Mouse (Mus musculus) stomach, embryonic 15.5 days (tissue): ENCODE measurements around the gene Lmnb2. TPM values are rescaled to one million over a fixed set of nuclear protein-coding genes. Genes with fewer than 3 reads are reported as not detected.
A peak's percentile ranks its signal among the peaks of the same experiment; 100 is the strongest.

Experiments
- ATAC-seq: fragments of 200-750 bp; cut with Nextera tagmentation; 2 replicates; pipeline ENCODE4 v1.8.0; 2017; ENCODE audit warnings: low read depth, moderate number of reproducible peaks, moderate TSS enrichment; ENCODE audit not compliant: insufficient read depth, low FRiP score
- H3K27ac ChIP-seq: fragments of 300-500 bp; sonication (generic); 2 replicates; pipeline ENCODE4 v1.5.1; 2015; ENCODE audit warnings: mild to moderate bottlenecking, inconsistent platforms
- H3K27me3 ChIP-seq: fragments of 300-500 bp; sonication (generic); replicated peaks from 2 replicates; pipeline ENCODE4 v1.6.1; 2015; ENCODE audit warnings: inconsistent platforms
- H3K36me3 ChIP-seq: fragments of 300-500 bp; sonication (generic); 2 replicates; pipeline ENCODE4 v1.6.1; 2015; ENCODE audit warnings: inconsistent platforms
- H3K4me1 ChIP-seq: fragments of 300-500 bp; sonication (generic); 2 replicates; pipeline ENCODE4 v1.6.1; 2015; ENCODE audit warnings: inconsistent platforms
- H3K4me2 ChIP-seq: fragments of 300-500 bp; sonication (generic); 2 replicates; pipeline ENCODE4 v1.6.1; 2015; ENCODE audit warnings: mild to moderate bottlenecking, inconsistent platforms
- H3K4me3 ChIP-seq: fragments of 300-500 bp; sonication (generic); replicated peaks from 2 replicates; pipeline ENCODE4 v1.5.1; 2015; ENCODE audit warnings: inconsistent platforms
- H3K9ac ChIP-seq: fragments of 300-500 bp; sonication (generic); 2 replicates; pipeline ENCODE4 v1.6.1; 2015; ENCODE audit warnings: inconsistent platforms
- H3K9me3 ChIP-seq: fragments of 300-500 bp; sonication (generic); 2 replicates; pipeline ENCODE4 v1.6.1; 2016; ENCODE audit warnings: inconsistent platforms
- WGBS: fragments of 180-500 bp; shearing (Covaris S2); methylation state at CpG from one replicate; pipeline ENCODE4 v1.1.7; 2015; 5-methylcytosine and 5-hydroxymethylcytosine counted together
- polyA plus RNA-seq: library from polyadenylated mRNA; unstranded; fragments of >200 nt; fragmentation: Nextera tagmentation; extraction: Ambion mirVana; gene quantifications from 2 replicates; pipeline ENCODE4 v1.2.1, GENCODE M21; 2015

Lmnb2 gene
- polyA plus RNA-seq, 1 experiment from 2014 or later, result 38.1 TPM

DNA sequence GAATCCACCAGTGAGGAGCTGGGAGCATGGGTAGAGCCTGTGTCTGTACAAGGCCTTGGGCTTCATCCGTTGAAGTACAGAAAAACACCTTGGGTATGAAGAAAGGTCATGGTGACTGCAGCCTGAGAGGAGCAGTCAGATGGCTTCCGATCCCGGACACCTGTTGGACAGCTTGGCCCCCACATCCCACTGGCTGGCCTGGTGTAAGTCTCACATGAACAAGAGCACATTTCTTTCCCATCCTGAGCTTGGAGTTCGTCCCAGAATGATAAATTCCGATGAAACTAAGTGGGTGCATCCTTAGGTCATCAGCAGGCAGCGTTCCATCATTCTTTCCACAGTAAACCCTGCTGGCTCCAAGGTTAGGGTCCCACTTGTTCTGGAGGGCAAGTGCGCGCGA lies 25.7 kb upstream of the Lmnb2 start:
- H3K9me3 ChIP-seq, result no peaks in the 10 kb centered on the region
- H3K36me3 ChIP-seq, result no peaks in the 10 kb centered on the region
- no peak overlapping the region for H3K9ac ChIP-seq
- H3K4me2 ChIP-seq, result no peak overlapping the region
- no peak overlapping the region for H3K27ac ChIP-seq
- H3K4me1 ChIP-seq, result peaks cover 56% of the 10 kb centered on the region
- no peak overlapping the region for H3K4me3 ChIP-seq
- H3K27me3 ChIP-seq, result no peaks in the 10 kb centered on the region
- no peak for ATAC-seq
- 52% methylated on average over 9 of the region's 9 CpGs for WGBS

DNA sequence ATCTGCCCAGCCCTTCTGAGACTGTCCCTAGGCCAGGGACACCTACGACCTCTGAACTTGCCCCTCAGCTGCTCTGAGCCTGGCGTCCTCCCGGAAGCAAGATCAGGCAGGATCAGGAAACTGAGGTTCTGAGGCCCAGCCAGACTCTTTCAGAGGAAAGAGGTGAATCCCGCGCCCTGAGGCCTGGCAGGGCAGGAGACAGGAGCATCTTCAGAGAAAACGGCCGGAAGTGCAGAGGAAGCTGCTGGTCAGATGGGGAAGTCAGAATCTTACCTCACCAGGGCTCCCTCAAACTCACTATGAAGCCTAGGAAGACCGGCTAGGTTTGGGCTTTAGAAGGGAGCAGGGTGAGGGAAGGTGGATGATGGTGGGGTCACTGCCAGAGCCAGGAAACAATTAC lies 24.9 kb upstream of the Lmnb2 start:
- no peak overlapping the region for H3K27ac ChIP-seq
- no peak overlapping the region for H3K4me3 ChIP-seq
- no peak overlapping the region for H3K9ac ChIP-seq
- H3K27me3 ChIP-seq, result no peaks in the 10 kb centered on the region
- H3K9me3 ChIP-seq, result no peaks in the 10 kb centered on the region
- peaks cover 56% of the 10 kb centered on the region for H3K4me1 ChIP-seq
- H3K4me2 ChIP-seq, result no peak overlapping the region
- no peaks in the 10 kb centered on the region for H3K36me3 ChIP-seq
- 65% methylated on average over 8 of the region's 8 CpGs for WGBS
- no peak for ATAC-seq

DNA sequence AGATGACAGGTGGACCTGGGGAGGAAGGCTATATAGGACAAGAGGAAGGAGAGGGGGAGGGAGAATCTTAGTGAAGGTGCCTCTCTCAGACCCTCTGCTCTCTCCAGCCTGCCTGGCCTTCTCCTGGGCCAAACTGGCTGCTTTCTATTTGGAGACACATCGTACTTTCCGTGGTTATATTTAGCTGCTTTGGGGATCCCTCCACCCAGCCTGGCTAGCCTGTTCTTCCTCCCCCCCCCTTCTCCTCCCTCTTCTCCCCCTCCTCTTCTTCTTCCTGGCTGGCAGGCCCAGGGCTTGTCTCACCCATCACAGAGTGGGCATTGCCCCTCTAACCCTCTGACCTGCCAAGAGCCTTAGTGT lies 22.9 kb upstream of the Lmnb2 start:
- H3K36me3 ChIP-seq, result no peaks in the 10 kb centered on the region
- 20% methylated on average over 2 of the region's 2 CpGs for WGBS
- H3K27ac ChIP-seq, result peak overlapping the region; percentile 92
- H3K4me2 ChIP-seq, result peak overlapping the region; percentile 80
- peak overlapping the region; percentile 8; the same call in 1 of the 2 replicates for H3K4me3 ChIP-seq
- ATAC-seq, result no peak
- H3K9me3 ChIP-seq, result no peaks in the 10 kb centered on the region
- H3K27me3 ChIP-seq, result no peaks in the 10 kb centered on the region
- peaks cover 63% of the 10 kb centered on the region for H3K4me1 ChIP-seq
- H3K9ac ChIP-seq, result 0 out of 2 replicates have a peak overlapping the region, but pooled peaks have one; percentile 9

DNA sequence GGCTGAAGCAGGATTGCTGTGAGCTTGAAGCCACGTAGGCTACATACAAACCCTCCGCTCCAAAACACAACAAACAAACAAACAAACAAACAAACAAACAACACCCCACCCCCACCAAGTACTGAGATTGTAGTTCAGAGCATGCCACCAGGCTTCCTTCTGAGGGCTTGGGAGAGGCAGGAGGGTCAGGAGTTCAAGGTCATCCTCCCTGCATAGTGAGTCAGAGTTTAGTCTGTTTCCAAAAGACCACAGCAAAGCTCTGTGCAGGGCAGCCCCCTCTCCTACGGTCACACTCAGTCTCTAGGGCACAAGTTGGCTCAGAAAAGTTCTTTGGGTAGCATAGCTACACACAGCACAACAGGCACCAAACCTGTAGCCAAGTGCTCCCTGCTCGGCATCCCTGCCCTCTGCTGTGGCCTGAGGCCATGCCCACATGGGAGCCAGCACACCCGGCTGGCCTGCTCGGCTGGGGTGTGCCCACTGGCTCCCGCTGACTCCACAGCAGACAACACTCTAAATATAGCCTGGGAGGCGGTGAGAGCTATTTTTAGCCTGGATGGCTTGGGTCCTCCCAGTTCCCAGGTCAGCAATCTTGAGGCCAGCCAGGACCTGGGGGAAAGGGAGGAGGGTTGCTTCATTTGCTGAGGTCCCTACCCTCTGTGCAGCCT lies 22.4 kb upstream of the Lmnb2 start:
- Histone ChIP-seq H3K4me3 (peak overlapping the region; percentile 38), H3K9ac (0 out of 2 replicates have a peak overlapping the region, but pooled peaks have one; percentile 9), H3K4me1 (peaks cover 69% of the 10 kb centered on the region)

DNA sequence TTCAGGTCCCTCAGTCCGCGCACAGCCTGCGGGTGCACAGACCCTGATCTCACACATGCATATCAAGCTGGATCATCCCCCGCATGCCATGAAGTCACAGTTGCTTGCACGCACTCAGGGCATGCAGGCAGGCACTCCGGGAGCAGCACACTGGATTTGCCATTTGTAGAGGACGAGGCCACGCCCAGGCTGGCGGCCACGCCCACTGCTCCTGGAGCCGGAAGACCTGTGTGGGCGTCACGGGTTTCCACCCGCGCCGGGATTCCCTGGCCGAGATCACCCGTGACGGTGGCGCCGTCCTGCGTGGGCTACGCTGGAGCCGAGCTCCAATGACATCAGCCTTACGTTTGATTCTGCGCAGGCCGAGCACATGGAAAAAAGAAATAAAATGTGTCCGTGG lies 21.6 kb upstream of the Lmnb2 start:
- H3K9ac ChIP-seq, result no peak overlapping the region
- 0 out of 2 replicates have a peak, but pooled peaks have one; percentile 16 for ATAC-seq
- peak overlapping the region; percentile 80 for H3K4me2 ChIP-seq
- peak overlapping the region; percentile 38 for H3K4me3 ChIP-seq
- WGBS, result 2% methylated on average over 28 of the region's 28 CpGs
- H3K9me3 ChIP-seq, result no peaks in the 10 kb centered on the region
- H3K36me3 ChIP-seq, result no peaks in the 10 kb centered on the region
- H3K27me3 ChIP-seq, result no peaks in the 10 kb centered on the region
- peak overlapping the region; percentile 92 for H3K27ac ChIP-seq
- H3K4me1 ChIP-seq, result peaks cover 72% of the 10 kb centered on the region

More for the DNA sequence above, 22.4 kb upstream of the Lmnb2 start:
- 30% methylated on average over 8 of the region's 8 CpGs for WGBS
- ATAC-seq, result peak; percentile 58
- peak overlapping the region; percentile 92 for H3K27ac ChIP-seq
- H3K9me3 ChIP-seq, result no peaks in the 10 kb centered on the region
- no peaks in the 10 kb centered on the region for H3K36me3 ChIP-seq
- H3K27me3 ChIP-seq, result no peaks in the 10 kb centered on the region
- H3K4me2 ChIP-seq, result peak overlapping the region; percentile 80

DNA sequence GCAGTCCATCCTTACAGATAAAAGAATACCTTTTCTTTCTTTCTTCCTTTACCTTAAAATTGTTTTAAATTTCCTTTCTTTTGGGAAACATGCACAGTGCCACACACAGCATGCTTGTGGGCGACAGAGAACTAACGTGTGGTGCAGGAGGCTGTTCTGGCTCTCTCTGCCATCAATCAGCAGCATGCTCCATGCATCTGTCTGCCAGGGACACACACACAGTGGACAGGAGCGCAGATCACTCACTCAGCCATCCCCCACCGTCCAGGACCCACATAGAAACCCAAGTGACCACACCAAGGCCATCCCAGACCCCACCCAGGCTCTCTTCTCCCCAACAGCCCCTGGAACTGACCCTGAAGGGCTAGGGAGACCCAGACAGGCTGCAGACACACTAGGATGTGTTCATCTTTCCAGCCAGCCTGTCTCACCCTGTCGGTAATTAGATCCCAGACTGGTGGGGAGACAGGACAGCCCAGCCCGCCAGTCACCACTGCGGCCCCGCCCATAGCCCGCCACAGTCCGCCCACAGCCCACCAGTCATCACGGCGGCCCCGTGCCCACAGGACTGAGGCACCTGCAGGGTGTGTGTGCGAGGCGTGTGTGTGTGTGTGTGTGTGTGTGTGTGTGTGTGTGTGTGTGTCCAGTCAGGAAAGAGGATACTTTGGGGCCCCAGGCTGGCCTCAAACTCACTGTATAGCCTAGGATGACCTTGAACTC lies 20.9 kb upstream of the Lmnb2 start:
- ATAC-seq, result peak; percentile 27; the same call in 1 of the 2 replicates
- no peaks in the 10 kb centered on the region for H3K27me3 ChIP-seq
- peak overlapping the region; percentile 38 for H3K4me3 ChIP-seq
- H3K4me1 ChIP-seq, result peaks cover 73% of the 10 kb centered on the region
- H3K36me3 ChIP-seq, result no peaks in the 10 kb centered on the region
- WGBS, result 9% methylated on average over 15 of the region's 15 CpGs
- peak overlapping the region; percentile 92 for H3K27ac ChIP-seq
- no peaks in the 10 kb centered on the region for H3K9me3 ChIP-seq
- H3K4me2 ChIP-seq, result peak overlapping the region; percentile 80
- H3K9ac ChIP-seq, result no peak overlapping the region

DNA sequence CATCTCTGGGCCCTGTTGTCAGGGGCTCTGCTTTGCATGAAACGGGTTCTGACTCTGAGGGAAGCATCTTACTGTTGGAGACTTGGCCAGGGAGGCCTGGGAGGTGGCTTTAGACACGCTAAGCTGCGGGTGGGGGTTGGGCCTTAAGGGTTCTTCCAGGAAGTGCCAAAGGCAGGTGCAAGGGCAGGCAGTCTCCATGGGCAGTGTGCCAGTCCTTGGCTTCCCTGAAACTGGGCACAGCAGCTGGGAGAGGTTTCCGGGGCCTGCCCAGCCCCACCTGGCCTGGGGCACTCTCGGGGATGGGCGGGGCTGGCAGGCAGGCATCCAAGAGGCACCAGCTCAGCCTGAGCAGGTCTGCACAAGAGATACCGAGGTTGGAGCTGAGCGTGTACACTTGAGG lies 19.6 kb upstream of the Lmnb2 start:
- ATAC-seq, result peak; percentile 20; the same call in 1 of the 2 replicates
- WGBS, result 27% methylated on average over 8 of the region's 8 CpGs
- Histone ChIP-seq H3K9me3 (no peaks in the 10 kb centered on the region), H3K4me3 (no peak overlapping the region), H3K36me3 (no peaks in the 10 kb centered on the region), H3K4me2 (peak overlapping the region; percentile 85; the same call in 1 of the 2 replicates), H3K27me3 (peaks cover 1% of the 10 kb centered on the region; the same call in 1 of the 2 replicates), H3K9ac (no peak overlapping the region; the same call in 1 of the 2 replicates), H3K27ac (peak overlapping the region; percentile 92), H3K4me1 (peaks cover 78% of the 10 kb centered on the region)

DNA sequence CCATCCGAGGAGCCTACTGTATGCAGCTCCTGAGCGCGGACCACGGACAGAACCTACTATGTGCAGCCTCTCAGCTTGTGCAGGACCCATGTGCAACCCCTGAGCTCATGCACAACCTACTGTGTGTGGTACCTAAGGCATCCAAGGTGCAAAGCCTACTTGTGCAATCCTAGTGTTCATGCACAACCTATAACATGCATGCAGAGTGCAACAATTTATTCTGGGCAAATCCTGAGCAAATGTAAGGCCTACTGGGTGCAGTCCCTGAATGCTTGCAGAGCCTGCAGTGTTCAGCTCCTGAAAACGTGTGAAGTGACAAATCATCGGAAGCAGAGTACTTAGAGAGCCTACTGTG lies 18.7 kb upstream of the Lmnb2 start:
- Histone ChIP-seq H3K27ac (peak overlapping the region; percentile 92), H3K27me3 (peaks cover 3% of the 10 kb centered on the region; the same call in 1 of the 2 replicates), H3K4me1 (peaks cover 87% of the 10 kb centered on the region), H3K9me3 (no peaks in the 10 kb centered on the region), H3K9ac (no peak overlapping the region), H3K36me3 (no peaks in the 10 kb centered on the region), H3K4me3 (peak overlapping the region; percentile 40), H3K4me2 (peak overlapping the region; percentile 85)
- 16% methylated on average over 6 of the region's 6 CpGs for WGBS
- ATAC-seq, result no peak

DNA sequence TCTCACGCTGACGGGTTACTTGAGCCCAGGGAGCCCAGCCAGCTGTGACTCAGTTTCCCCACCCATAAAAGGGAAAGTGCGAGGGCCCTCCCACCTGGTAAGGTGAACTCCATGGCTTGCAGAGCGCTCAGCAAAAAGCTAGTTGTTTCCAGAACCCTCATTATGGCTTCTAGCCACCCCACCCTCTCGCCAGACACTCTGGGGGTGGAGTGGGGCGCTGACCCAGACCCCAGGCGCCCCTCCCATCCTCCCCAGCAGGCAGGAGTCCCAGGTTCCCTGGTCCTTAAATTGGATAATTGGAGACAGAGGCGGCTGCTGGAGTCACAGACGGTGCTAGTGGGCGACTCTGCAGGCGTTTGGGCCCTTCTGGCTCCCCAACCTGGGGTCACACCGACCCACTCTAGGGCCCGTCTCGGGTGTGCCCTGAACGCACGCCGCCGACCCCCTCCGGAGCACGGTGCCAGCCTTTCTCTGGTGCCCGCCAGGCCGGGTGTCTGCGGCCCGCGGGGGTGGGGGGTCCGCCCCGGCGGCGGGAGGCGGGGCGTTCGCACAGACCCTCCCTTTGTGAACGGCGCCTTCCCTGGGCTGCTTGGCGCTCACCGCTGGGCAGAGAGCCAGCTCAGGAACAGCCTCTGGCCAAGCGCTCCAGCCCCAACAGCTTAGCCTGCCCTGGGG lies 18.2 kb upstream of the Lmnb2 start:
- no peaks in the 10 kb centered on the region for H3K36me3 ChIP-seq
- peak; percentile 15; the same call in 1 of the 2 replicates for ATAC-seq
- peak overlapping the region; percentile 20; the same call in 1 of the 2 replicates for H3K9ac ChIP-seq
- no peaks in the 10 kb centered on the region for H3K9me3 ChIP-seq
- peak overlapping the region; percentile 40 for H3K4me3 ChIP-seq
- peak overlapping the region; percentile 85 for H3K4me2 ChIP-seq
- peak overlapping the region; percentile 92 for H3K27ac ChIP-seq
- peaks cover 90% of the 10 kb centered on the region for H3K4me1 ChIP-seq
- peaks cover 3% of the 10 kb centered on the region; the same call in 1 of the 2 replicates for H3K27me3 ChIP-seq
- 2% methylated on average over 37 of the region's 37 CpGs for WGBS

DNA sequence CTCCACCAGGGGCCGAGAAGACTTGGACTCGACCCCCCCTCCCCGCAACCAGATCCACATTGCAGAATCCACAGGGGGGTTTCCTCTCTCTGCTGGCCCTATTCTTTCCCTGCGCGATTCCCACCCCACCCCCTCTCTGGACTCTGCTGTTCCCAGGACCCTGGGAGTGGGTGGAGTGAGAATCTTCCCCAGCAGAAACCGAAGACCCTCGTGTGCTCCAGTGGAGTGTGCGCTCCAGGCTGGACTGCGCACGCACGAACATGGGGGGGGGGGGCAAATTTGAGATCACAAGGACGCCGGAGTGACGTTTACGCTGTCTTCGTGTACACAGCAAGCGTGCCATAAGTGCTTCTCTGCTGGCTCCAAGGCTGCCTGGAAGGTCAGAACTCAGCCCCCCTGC lies 17.7 kb upstream of the Lmnb2 start:
- 0 out of 2 replicates have a peak overlapping the region, but pooled peaks have one; percentile 92 for H3K27ac ChIP-seq
- WGBS, result 11% methylated on average over 17 of the region's 17 CpGs

DNA sequence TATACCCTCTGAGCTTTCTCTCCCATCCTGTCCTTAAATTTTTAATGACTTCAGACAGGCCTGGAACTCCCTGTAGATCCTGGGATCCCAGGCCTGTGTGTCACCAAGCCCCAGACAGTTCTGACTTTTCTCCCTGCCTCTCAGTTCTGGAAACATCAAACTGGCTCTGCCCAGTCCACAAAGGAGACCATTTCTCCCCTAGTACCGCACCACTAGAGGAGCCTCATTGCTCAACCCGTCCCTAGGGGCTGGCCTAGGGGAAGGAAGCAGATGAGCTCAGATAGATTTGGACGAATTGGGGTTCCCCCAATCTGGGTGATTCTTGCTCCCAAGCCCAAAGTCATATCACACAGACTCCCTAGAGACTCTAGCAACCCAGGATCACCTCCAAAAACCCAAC lies 17.2 kb upstream of the Lmnb2 start:
- Histone ChIP-seq H3K4me3 (no peak overlapping the region), H3K27me3 (peaks cover 3% of the 10 kb centered on the region; the same call in 1 of the 2 replicates), H3K27ac (peak overlapping the region; percentile 92; the same call in 1 of the 2 replicates), H3K9me3 (no peaks in the 10 kb centered on the region), H3K36me3 (no peaks in the 10 kb centered on the region), H3K4me1 (peaks cover 89% of the 10 kb centered on the region), H3K9ac (no peak overlapping the region), H3K4me2 (peak overlapping the region; percentile 85; the same call in 1 of the 2 replicates)
- 35% methylated on average over 3 of the region's 3 CpGs for WGBS
- ATAC-seq, result no peak

More for the DNA sequence above, 17.7 kb upstream of the Lmnb2 start:
- peak overlapping the region; percentile 85 for H3K4me2 ChIP-seq
- peaks cover 3% of the 10 kb centered on the region; the same call in 1 of the 2 replicates for H3K27me3 ChIP-seq
- H3K4me1 ChIP-seq, result peaks cover 89% of the 10 kb centered on the region
- ATAC-seq, result no peak
- H3K36me3 ChIP-seq, result no peaks in the 10 kb centered on the region
- H3K9ac ChIP-seq, result no peak overlapping the region
- H3K4me3 ChIP-seq, result peak overlapping the region; percentile 40
- H3K9me3 ChIP-seq, result no peaks in the 10 kb centered on the region
